Mouse (Mus musculus) E14TG2a.4 (cell line): ENCODE measurements around the gene Ier5l.

Experiments used
- CTCF ChIP-seq: conservative IDR thresholded peaks from 2 replicates; pipeline ENCODE4 v1.5.1; 2014; ENCODE audit warnings: low read length
- NANOG ChIP-seq: IDR thresholded peaks from 2 replicates; pipeline ENCODE4 v1.6.1; 2014; ENCODE audit warnings: borderline replicate concordance, low read length, mixed read lengths
- POU5F1 ChIP-seq: IDR thresholded peaks from 2 replicates; pipeline ENCODE4 v1.6.1; 2014; ENCODE audit warnings: low read length, borderline replicate concordance

DNA sequence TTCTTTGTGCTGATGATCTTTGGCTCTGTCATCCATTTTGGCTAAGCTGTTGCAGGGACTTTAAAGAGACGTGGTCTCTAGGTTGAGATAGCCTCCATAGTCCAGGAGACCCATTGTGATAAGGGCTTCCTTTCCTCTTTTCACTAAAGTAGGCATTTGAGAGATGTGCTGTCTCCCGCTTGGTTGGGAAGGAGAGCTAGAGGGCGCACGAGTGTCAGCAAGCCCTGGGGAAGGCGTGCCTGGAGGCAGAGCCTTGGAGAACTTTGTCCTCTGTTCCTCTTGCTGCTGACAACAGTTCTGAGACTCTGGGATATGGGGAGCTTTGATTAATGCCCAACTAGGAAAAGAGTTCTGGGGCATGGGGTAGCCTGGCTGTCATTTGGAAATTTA lies 37.9 kb downstream of the Ier5l start:
- TF ChIP-seq CTCF (no peak), NANOG (no peak), POU5F1 (no peak)
